Mouse (Mus musculus) forebrain, embryonic 15.5 days (tissue): ENCODE measurements around the gene Il17re. TPM values are rescaled to one million over a fixed set of nuclear protein-coding genes. Genes with fewer than 3 reads are reported as not detected.

ENCODE experiments used
- ATAC-seq: fragments of 200-750 bp; cut with Nextera tagmentation; replicated peaks from 2 replicates; pipeline ENCODE4 v1.8.0; 2017; ENCODE audit warnings: mild to moderate bottlenecking, moderate TSS enrichment, moderate library complexity
- H3K27ac ChIP-seq: fragments of 300-500 bp; sonication (generic); replicated peaks from 2 replicates; pipeline ENCODE4 v1.5.1; 2015; ENCODE audit warnings: mild to moderate bottlenecking, inconsistent platforms
- H3K27me3 ChIP-seq: fragments of 300-500 bp; sonication (generic); 2 replicates; pipeline ENCODE4 v1.6.1; 2015; ENCODE audit warnings: inconsistent platforms
- H3K36me3 ChIP-seq: fragments of 300-500 bp; sonication (generic); 2 replicates; pipeline ENCODE4 v1.6.1; 2015; ENCODE audit warnings: mild to moderate bottlenecking, inconsistent platforms
- H3K4me1 ChIP-seq: fragments of 300-500 bp; sonication (generic); 2 replicates; pipeline ENCODE4 v1.6.1; 2015; ENCODE audit warnings: inconsistent platforms
- H3K4me2 ChIP-seq: fragments of 300-500 bp; sonication (generic); replicated peaks from 2 replicates; pipeline ENCODE4 v1.6.1; 2015; ENCODE audit warnings: mild to moderate bottlenecking, inconsistent platforms
- H3K4me3 ChIP-seq: fragments of 300-500 bp; sonication (generic); 2 replicates; pipeline ENCODE4 v1.5.1; 2015; ENCODE audit warnings: mild to moderate bottlenecking, inconsistent platforms
- H3K9ac ChIP-seq: fragments of 300-500 bp; sonication (generic); replicated peaks from 2 replicates; pipeline ENCODE4 v1.6.1; 2015; ENCODE audit warnings: mild to moderate bottlenecking, inconsistent platforms
- H3K9me3 ChIP-seq: fragments of 300-500 bp; sonication (generic); 2 replicates; pipeline ENCODE4 v1.6.1; 2016; ENCODE audit warnings: inconsistent platforms
- WGBS: fragments of 180-500 bp; shearing (Covaris S2); methylation state at CpG from one replicate; pipeline ENCODE4 v1.1.7; 2015; ENCODE audit warnings: mixed read lengths; 5-methylcytosine and 5-hydroxymethylcytosine counted together
- polyA plus RNA-seq: library from polyadenylated mRNA; unstranded; fragments of >200 nt; fragmentation: Nextera tagmentation; extraction: Ambion mirVana; gene quantifications from 2 replicates; pipeline ENCODE4 v1.2.1, GENCODE M21; 2015

Il17re gene
- polyA plus RNA-seq, 1 experiment from 2014 or later, result not detected

GRCm38 (mm10) chr6:113431801-113432200, 26.5 kb upstream of the Il17re start:
- WGBS, result 67% methylated on average over 3 of the region's 3 CpGs
- H3K36me3 ChIP-seq, result no peaks in the 10 kb centered on the region
- no peak overlapping the region for H3K9ac ChIP-seq
- no peak overlapping the region for H3K4me2 ChIP-seq
- H3K4me3 ChIP-seq, result no peak overlapping the region
- H3K9me3 ChIP-seq, result no peaks in the 10 kb centered on the region
- H3K27ac ChIP-seq, result no peak overlapping the region
- ATAC-seq, result no peak
- no peaks in the 10 kb centered on the region for H3K27me3 ChIP-seq
- H3K4me1 ChIP-seq, result no peaks in the 10 kb centered on the region

- no peaks in the 10 kb centered on the region for H3K4me1 ChIP-seq
- 75% methylated on average over 3 of the region's 3 CpGs for WGBS
- ATAC-seq, result no peak
- no peaks in the 10 kb centered on the region for H3K27me3 ChIP-seq
- no peak overlapping the region for H3K4me3 ChIP-seq
- no peak overlapping the region for H3K4me2 ChIP-seq
- H3K27ac ChIP-seq, result no peak overlapping the region
- H3K36me3 ChIP-seq, result no peaks in the 10 kb centered on the region
- H3K9ac ChIP-seq, result no peak overlapping the region
- no peaks in the 10 kb centered on the region for H3K9me3 ChIP-seq
These were observed 24.6 kb upstream of the Il17re start for GRCm38 (mm10) chr6:113433661-113434060.

- no peak overlapping the region for H3K4me3 ChIP-seq
- WGBS, result 76% methylated on average over 7 of the region's 7 CpGs
- no peaks in the 10 kb centered on the region for H3K9me3 ChIP-seq
- no peak overlapping the region for H3K27ac ChIP-seq
- H3K4me1 ChIP-seq, result no peaks in the 10 kb centered on the region
- no peak for ATAC-seq
- H3K36me3 ChIP-seq, result no peaks in the 10 kb centered on the region
- no peaks in the 10 kb centered on the region for H3K27me3 ChIP-seq
- H3K4me2 ChIP-seq, result no peak overlapping the region
- no peak overlapping the region for H3K9ac ChIP-seq
These were observed 23.6 kb upstream of the Il17re start for GRCm38 (mm10) chr6:113434691-113435090.

DNA sequence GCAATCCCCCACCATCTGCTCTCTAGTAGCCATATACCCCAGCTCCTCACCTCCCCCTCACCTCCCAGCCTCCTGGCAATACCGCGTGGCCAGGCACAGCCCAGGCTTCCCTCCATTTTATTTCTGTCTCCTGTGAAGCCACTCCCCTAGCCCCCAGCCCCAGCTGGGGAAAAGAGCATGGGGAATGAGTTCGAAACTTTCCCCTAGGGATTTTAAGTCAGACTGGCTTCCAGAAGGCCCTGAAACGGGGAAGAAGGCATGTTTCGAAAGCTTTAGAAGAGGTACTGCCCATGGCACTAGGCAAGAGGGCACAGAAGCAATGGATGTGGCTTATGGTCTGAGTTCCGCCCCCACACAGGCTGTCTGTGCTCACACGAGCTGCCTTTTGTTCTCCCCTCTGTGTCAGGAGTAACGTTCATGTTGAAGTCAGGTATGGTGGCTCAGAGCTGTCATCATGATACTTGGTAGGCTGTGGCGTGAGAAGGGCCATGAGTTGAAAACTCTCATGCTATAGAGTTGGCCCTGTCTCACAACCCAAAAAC, 22.5 kb upstream of the Il17re start, which contains the start of gene Cidec:
Gene Cidec, minus strand, starts transcription at position 97 of the 542 bp plus-strand sequence.
- Histone ChIP-seq H3K27ac (no peak within 1 kb of the TSS), H3K9ac (no peak within 1 kb of the TSS), H3K4me3 (no peak within 1 kb of the TSS), H3K36me3 (no peaks in the 10 kb centered on the region), H3K27me3 (no peaks in the 10 kb centered on the region), H3K4me2 (no peak within 1 kb of the TSS), H3K4me1 (no peaks in the 10 kb centered on the region), H3K9me3 (no peaks in the 10 kb centered on the region)
- WGBS, result 82% methylated on average over 9 of the region's 9 CpGs
- ATAC-seq, result no peak

DNA sequence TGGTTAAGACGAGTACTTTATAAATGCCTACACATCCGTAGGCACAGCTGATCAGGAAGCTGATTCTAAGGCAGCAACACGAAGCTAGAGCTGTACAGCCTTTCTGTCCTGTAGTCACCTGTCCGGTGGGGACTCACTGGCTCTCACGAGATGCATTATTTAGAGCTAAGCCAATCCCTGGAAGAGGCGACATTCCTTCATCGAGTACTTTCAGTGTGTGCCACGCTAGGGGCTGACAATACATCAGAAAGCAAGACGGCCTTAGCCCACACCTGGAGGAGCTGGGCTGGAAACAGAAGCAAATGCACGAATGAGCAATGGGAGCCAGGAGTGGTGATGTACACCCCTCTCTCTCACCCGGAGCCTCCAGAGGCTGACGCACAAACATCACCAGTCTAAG, 21.1 kb upstream of the Il17re start:
- 82% methylated on average over 12 of the region's 12 CpGs for whole genome bisulfite sequencing
- no peak for ATAC-seq
- H3K27ac ChIP-seq, result no peak overlapping the region

GRCm38 (mm10) chr6:113438721-113439430, 19.4 kb upstream of the Il17re start:
- H3K36me3 ChIP-seq, result no peaks in the 10 kb centered on the region

More for the DNA sequence above, 21.1 kb upstream of the Il17re start:
- H3K9me3 ChIP-seq, result no peaks in the 10 kb centered on the region
- no peak overlapping the region for H3K4me2 ChIP-seq
- H3K4me3 ChIP-seq, result no peak overlapping the region
- H3K27me3 ChIP-seq, result no peaks in the 10 kb centered on the region
- H3K36me3 ChIP-seq, result no peaks in the 10 kb centered on the region
- H3K4me1 ChIP-seq, result 0 out of 2 replicates have a peak, but pooled peaks cover 3% of the 10 kb centered on the region
- no peak overlapping the region for H3K9ac ChIP-seq

DNA sequence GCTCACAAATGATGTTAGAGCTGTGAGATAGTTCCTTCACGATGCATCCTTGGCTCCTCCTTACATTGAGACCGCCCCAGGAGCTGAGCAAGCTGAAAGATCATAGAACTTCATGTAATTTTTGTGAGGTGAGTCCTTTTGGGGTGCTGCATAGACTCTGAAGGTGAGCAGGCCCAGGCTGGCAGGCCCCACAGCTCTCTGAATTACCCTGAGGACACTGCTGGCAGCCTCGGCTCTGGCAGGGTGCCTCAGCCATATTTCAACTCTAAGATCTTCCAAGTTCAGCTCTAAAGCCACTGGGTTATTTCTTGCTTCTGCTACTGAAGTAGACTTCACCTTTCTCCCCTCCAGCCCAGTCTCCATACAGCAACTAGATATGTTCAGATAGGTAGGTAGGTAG, 17.6 kb upstream of the Il17re start:
- H3K4me2 ChIP-seq, result no peak overlapping the region
- ATAC-seq, result no peak
- H3K4me3 ChIP-seq, result no peak overlapping the region
- no peak overlapping the region for H3K9ac ChIP-seq
- no peak overlapping the region for H3K27ac ChIP-seq
- H3K4me1 ChIP-seq, result peaks cover 14% of the 10 kb centered on the region
- H3K36me3 ChIP-seq, result no peaks in the 10 kb centered on the region
- WGBS, result 86% methylated on average over 3 of the region's 3 CpGs
- H3K27me3 ChIP-seq, result no peaks in the 10 kb centered on the region
- H3K9me3 ChIP-seq, result no peaks in the 10 kb centered on the region

More at GRCm38 (mm10) chr6:113438721-113439430, 19.4 kb upstream of the Il17re start:
- no peak for ATAC-seq
- H3K9me3 ChIP-seq, result no peaks in the 10 kb centered on the region
- WGBS, result 66% methylated on average over 12 of the region's 12 CpGs
- H3K9ac ChIP-seq, result no peak overlapping the region
- no peaks in the 10 kb centered on the region for H3K27me3 ChIP-seq
- H3K4me1 ChIP-seq, result peaks cover 14% of the 10 kb centered on the region
- H3K27ac ChIP-seq, result no peak overlapping the region
- H3K4me2 ChIP-seq, result no peak overlapping the region
- H3K4me3 ChIP-seq, result no peak overlapping the region

- Histone ChIP-seq H3K4me1 (peaks cover 14% of the 10 kb centered on the region), H3K9ac (no peak overlapping the region), H3K4me3 (no peak overlapping the region), H3K9me3 (no peaks in the 10 kb centered on the region), H3K27me3 (no peaks in the 10 kb centered on the region), H3K36me3 (no peaks in the 10 kb centered on the region), H3K4me2 (no peak overlapping the region), H3K27ac (no peak overlapping the region)
- WGBS, result 55% methylated on average over 7 of the region's 7 CpGs
- ATAC-seq, result no peak; the same call in 1 of the 2 replicates
These were observed 17.1 kb upstream of the Il17re start for GRCm38 (mm10) chr6:113441147-113441680.

DNA sequence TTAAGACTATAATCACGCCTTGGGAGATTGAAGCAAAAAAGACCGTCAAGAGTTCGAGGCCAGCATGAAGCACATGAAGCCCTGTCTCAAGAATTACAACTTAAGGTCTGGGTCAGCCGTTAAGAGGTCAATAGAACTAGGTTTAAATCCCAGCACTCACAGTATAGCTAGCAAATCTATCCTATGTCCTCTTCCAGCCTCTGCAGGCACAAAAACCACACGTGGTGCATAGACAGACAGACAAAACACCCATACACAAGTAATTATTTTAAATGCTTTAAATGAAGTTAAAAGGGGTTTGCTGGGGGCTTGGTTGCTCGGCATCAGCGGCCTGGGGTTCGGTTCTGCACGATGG, 16.2 kb upstream of the Il17re start:
- Histone ChIP-seq H3K9me3 (no peaks in the 10 kb centered on the region), H3K4me1 (peaks cover 14% of the 10 kb centered on the region), H3K27ac (peak overlapping the region; percentile 75), H3K36me3 (peaks cover 5% of the 10 kb centered on the region), H3K4me3 (peak overlapping the region; percentile 93), H3K9ac (peak overlapping the region; percentile 81), H3K4me2 (peak overlapping the region; percentile 81), H3K27me3 (no peaks in the 10 kb centered on the region)
- peak; percentile 56 for ATAC-seq
- WGBS, result 41% methylated on average over 9 of the region's 9 CpGs

- under 1% methylated on average over 45 of the region's 45 CpGs for WGBS
- H3K27me3 ChIP-seq, result no peaks in the 10 kb centered on the region
- ATAC-seq, result peak; percentile 97
- peak within 1 kb of the TSS; percentile 81 for H3K4me2 ChIP-seq
- peak within 1 kb of the TSS; percentile 75 for H3K27ac ChIP-seq
- H3K4me3 ChIP-seq, result peak within 1 kb of the TSS; percentile 93
- H3K4me1 ChIP-seq, result peaks cover 19% of the 10 kb centered on the region
- peak within 1 kb of the TSS; percentile 81 for H3K9ac ChIP-seq
- H3K9me3 ChIP-seq, result no peaks in the 10 kb centered on the region
- H3K36me3 ChIP-seq, result peaks cover 10% of the 10 kb centered on the region
These were observed 15.7 kb upstream of the Il17re start, which contains the start of gene Jagn1 for GRCm38 (mm10) chr6:113442442-113443090. Gene Jagn1, plus strand, starts transcription at chr6:113442569.

- H3K36me3 ChIP-seq, result peaks cover 16% of the 10 kb centered on the region
- H3K27me3 ChIP-seq, result no peaks in the 10 kb centered on the region
- peak overlapping the region; percentile 81 for H3K4me2 ChIP-seq
- peak overlapping the region; percentile 81 for H3K9ac ChIP-seq
- ATAC-seq, result no peak
- peaks cover 23% of the 10 kb centered on the region for H3K4me1 ChIP-seq
- no peak overlapping the region for H3K27ac ChIP-seq
- 49% methylated on average over 12 of the region's 12 CpGs for WGBS
- no peaks in the 10 kb centered on the region for H3K9me3 ChIP-seq
- peak overlapping the region; percentile 93 for H3K4me3 ChIP-seq
These were observed 15.2 kb upstream of the Il17re start for GRCm38 (mm10) chr6:113443091-113443490.
